Mouse (Mus musculus) liver, adult 2 months (tissue): ENCODE data around the gene Otud3.

Experiments
- CTCF ChIP-seq: fragments of 200-500 bp; IDR thresholded peaks from 2 replicates; pipeline ENCODE4 v1.5.1; 2011; ENCODE audit warnings: low read depth, low read length, control low read depth
- POLR2A ChIP-seq: fragments of 200-500 bp; IDR thresholded peaks from 2 replicates; pipeline ENCODE4 v1.6.1; 2011; ENCODE audit warnings: low read length, control low read depth; ENCODE audit not compliant: insufficient read depth; ENCODE audit errors: extremely low read depth

DNA sequence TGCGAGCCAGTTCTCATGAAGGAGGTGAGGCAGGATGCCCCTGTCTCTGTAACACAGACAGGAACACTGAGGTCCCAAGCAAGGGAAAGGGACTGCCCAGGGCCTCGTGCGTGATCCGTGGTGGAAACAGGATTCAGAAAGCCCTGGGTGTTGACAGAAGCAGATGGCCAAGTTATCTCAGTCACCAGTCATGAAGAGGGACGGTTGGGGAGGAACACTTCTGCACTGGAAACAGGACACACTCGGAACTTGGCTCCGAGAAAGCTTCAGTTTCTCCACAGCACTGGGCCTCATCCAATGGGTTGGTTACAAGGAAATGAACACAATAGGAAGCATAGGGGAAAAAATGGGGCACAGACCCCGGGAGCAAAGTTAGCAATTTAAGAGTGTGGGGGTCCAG is 35.0 kb downstream of the Otud3 start:
- TF ChIP-seq POLR2A = no peak
- no peak for TF ChIP-seq CTCF
